9 mouse cellular contexts compared by ENCODE assay signal in genomic region chr1:41275271-41275624, GRCm38 (mm10).
DNase-seq lines count a peak whose midpoint lies in the region; ATAC-seq and TF ChIP-seq lines count a peak whose summit lies in the region.
"Had no signal": no experiment of that assay in that cellular context is flagged by ENCODE, and none has a peak within 500 bp of the region (broad histone marks: within the 10 kb centered on the region; RNA-seq: fewer than 3 reads in every experiment).

No protein-coding gene starts in this region.

- H3K4me1 ChIP-seq in heart, embryonic 16.5 days (ENCODE audit: control insufficient read depth, insufficient read depth, low read length): peaks cover 8% of the 10 kb centered on the region; the same call in 1 of the 2 replicates
- H3K4me1 ChIP-seq in hindbrain, embryonic 11.5 days (replicated peaks; ENCODE audit: control insufficient read depth, insufficient read depth, low read length): peaks cover 8% of the 10 kb centered on the region; the same call in 1 of the 2 replicates
- H3K4me1 ChIP-seq in midbrain, embryonic 15.5 days: peaks cover 35% of the 10 kb centered on the region

- TF ChIP-seq CTCF in layer of hippocampus, adult 2 months (conservative IDR thresholded peaks at IDR 0.05): no peak

- peak overlapping the region; percentile 51 for H3K9ac ChIP-seq in heart, embryonic 16.5 days (ENCODE audit: low read length)
- 0 out of 2 replicates have a peak overlapping the region, but pooled peaks have one; percentile 12 for H3K9ac ChIP-seq in hindbrain, embryonic 11.5 days (ENCODE audit: low read depth, low read length)
- H3K9ac ChIP-seq in midbrain, embryonic 15.5 days: no peak overlapping the region

- no peak for DNase-seq in heart, postnatal 14 days
- peak; percentile 50 for DNase-seq in embryo, embryonic 11 days
- DNase-seq in hindbrain, embryonic 11.5 days (ENCODE audit: low spot score): no peak
- DNase-seq in left cerebral cortex, postnatal 25 days (ENCODE audit: low spot score in 2 of 2): no peak
- no peak for DNase-seq in cerebellum, adult 18-20 months
- no peak for DNase-seq in layer of hippocampus, adult 2 months (ENCODE audit: low spot score in 2 of 2)
- DNase-seq: cerebellum, adult 9-11 months had no signal

- H3K27ac ChIP-seq in heart, embryonic 16.5 days (ENCODE audit: low read length): no peak overlapping the region
- peak overlapping the region; percentile 52 for H3K27ac ChIP-seq in hindbrain, embryonic 11.5 days (ENCODE audit: low read depth, low read length)
- H3K27ac ChIP-seq in midbrain, embryonic 15.5 days: peak overlapping the region; percentile 69
- H3K27ac ChIP-seq in layer of hippocampus, adult 2 months: no peak overlapping the region

- peak overlapping the region; percentile 61 for H3K4me2 ChIP-seq in heart, embryonic 16.5 days (ENCODE audit: low read depth, low read length)
- H3K4me2 ChIP-seq in hindbrain, embryonic 11.5 days (replicated peaks; ENCODE audit: low read depth, low read length): peak overlapping the region; percentile 35
- H3K4me2 ChIP-seq in midbrain, embryonic 15.5 days: peak overlapping the region; percentile 45

- no peak for ATAC-seq in heart, embryonic 16.5 days (replicated peaks; ENCODE audit: extremely low read depth, insufficient read depth, low FRiP score)
- no peak for ATAC-seq in hindbrain, embryonic 11.5 days (ENCODE audit: low FRiP score)
- no peak; the same call in 1 of the 2 replicates for ATAC-seq in midbrain, embryonic 15.5 days (replicated peaks)

- H3K27me3 ChIP-seq in heart, embryonic 16.5 days (ENCODE audit: control insufficient read depth, insufficient read depth, low read length): no peaks in the 10 kb centered on the region
- H3K27me3 ChIP-seq in hindbrain, embryonic 11.5 days (ENCODE audit: control insufficient read depth, insufficient read depth, low read length): no peaks in the 10 kb centered on the region
- H3K27me3 ChIP-seq in midbrain, embryonic 15.5 days (replicated peaks): no peaks in the 10 kb centered on the region

- 9% methylated on average over 8 of the region's 8 CpGs for WGBS in heart, embryonic 16.5 days
- 1% methylated on average over 8 of the region's 8 CpGs for WGBS in hindbrain, embryonic 11.5 days
- WGBS in midbrain, embryonic 15.5 days: under 1% methylated on average over 8 of the region's 8 CpGs

- no peaks in the 10 kb centered on the region for H3K9me3 ChIP-seq in heart, embryonic 16.5 days (replicated peaks; ENCODE audit: control insufficient read depth, low read length)
- no peaks in the 10 kb centered on the region for H3K9me3 ChIP-seq in hindbrain, embryonic 11.5 days (ENCODE audit: control insufficient read depth, low read length)
- no peaks in the 10 kb centered on the region for H3K9me3 ChIP-seq in midbrain, embryonic 15.5 days

- intact Hi-C loops in heart, postnatal 14 days (cut with DNase I): loop anchor here (10.0 kb wide), 1 partner anchor 1440 kb away; no protein-coding TSS in a partner anchor
- intact Hi-C loops in left cerebral cortex, postnatal 25 days (cut with DNase I): loop anchor here (10.0 kb wide), 4 partner anchors 400 to 1500 kb away; no protein-coding TSS in a partner anchor

- peak overlapping the region; percentile 31 for H3K4me3 ChIP-seq in heart, embryonic 16.5 days (ENCODE audit: low read length)
- H3K4me3 ChIP-seq in hindbrain, embryonic 11.5 days (ENCODE audit: low read depth, low read length): no peak overlapping the region; the same call in 1 of the 2 replicates
- peak overlapping the region; percentile 9; the same call in 1 of the 2 replicates for H3K4me3 ChIP-seq in midbrain, embryonic 15.5 days
- no peak overlapping the region; the same call in 1 of the 2 replicates for H3K4me3 ChIP-seq in layer of hippocampus, adult 2 months

- no peaks in the 10 kb centered on the region for H3K36me3 ChIP-seq in heart, embryonic 16.5 days (ENCODE audit: control insufficient read depth, insufficient read depth)
- H3K36me3 ChIP-seq in hindbrain, embryonic 11.5 days (ENCODE audit: control insufficient read depth, insufficient read depth, low read length): no peaks in the 10 kb centered on the region
- no peaks in the 10 kb centered on the region for H3K36me3 ChIP-seq in midbrain, embryonic 15.5 days (replicated peaks)

Comparison
In these comparisons a context has a peak if more than half of its experiments do, and no peak if none do; other contexts are left out.
1. H3K27ac ChIP-seq: peak in hindbrain, embryonic 11.5 days (single experiment) and midbrain, embryonic 15.5 days (single experiment); none in heart, embryonic 16.5 days (single experiment) and layer of hippocampus, adult 2 months (single experiment).
2. H3K4me3 ChIP-seq: peak in heart, embryonic 16.5 days (single experiment) and midbrain, embryonic 15.5 days (single experiment); none in hindbrain, embryonic 11.5 days (single experiment) and layer of hippocampus, adult 2 months (single experiment).
3. Peak in every context shown above with its lines, with median percentiles within 50 percentile points of each other: H3K4me2 ChIP-seq.